Mouse (Mus musculus) CD8-positive naive resting alpha-beta T cell, adult 57 days (primary cell): ENCODE measurements around the gene Hist2h2aa2. TPM values are rescaled to one million over a fixed set of nuclear protein-coding genes. Genes with fewer than 3 reads are reported as not detected.

Source experiments
- total RNA-seq: library from RNA; stranded (reverse); gene quantifications from one replicate; pipeline ENCODE4 v1.2.4, GENCODE M21; 2023

The Hist2h2aa2 gene
- total RNA-seq = 338 TPM

GRCm38 (mm10) chr3:96239949-96240798 lies at the start of gene Hist2h2aa2:
Gene Hist2h2aa2, minus strand, starts transcription at chr3:96240276.

GRCm38 (mm10) chr3:96269511-96270474 lies 29.7 kb upstream of the Hist2h2aa2 start, which contains the start of gene Hist2h2bb:
Gene Hist2h2bb, plus strand, starts transcription at chr3:96269752.

GRCm38 (mm10) chr3:96268051-96268775 lies 28.1 kb upstream of the Hist2h2aa2 start, which contains the start of gene Hist2h3b:
Gene Hist2h3b, plus strand, starts transcription at chr3:96268654.

GRCm38 (mm10) chr3:96262979-96263550 lies 23.0 kb upstream of the Hist2h2aa2 start, which contains the start of gene Hist2h4:
Gene Hist2h4, minus strand, starts transcription at chr3:96263311.

GRCm38 (mm10) chr3:96246427-96246856 lies 6.4 kb upstream of the Hist2h2aa2 start, which contains the start of gene Hist2h3c1:
Gene Hist2h3c1, plus strand, starts transcription at chr3:96246685.

GRCm38 (mm10) chr3:96245003-96245886 lies 5.2 kb upstream of the Hist2h2aa2 start, which contains the start of gene Hist2h2aa1:
Gene Hist2h2aa1, plus strand, starts transcription at chr3:96245497.

GRCm38 (mm10) chr3:96238954-96239793 lies 902 bp downstream of the Hist2h2aa2 start, which contains the start of gene Hist2h3c2:
Gene Hist2h3c2, minus strand, starts transcription at chr3:96239127.

GRCm38 (mm10) chr3:96220765-96221639 lies 19.1 kb downstream of the Hist2h2aa2 start, which contains the start of the genes Hist2h2ac and Hist2h2be:
Gene Hist2h2ac, minus strand, starts transcription at chr3:96220880.
Gene Hist2h2be, plus strand, starts transcription at chr3:96221119.

GRCm38 (mm10) chr3:96219661-96220130 lies 20.4 kb downstream of the Hist2h2aa2 start, which contains the start of the genes Bola1 and Hist2h2ab:
Gene Bola1, minus strand, starts transcription at chr3:96219709.
Gene Hist2h2ab, plus strand, starts transcription at chr3:96219865.

Other genes starting within 250 kb of the Hist2h2aa2 start
- 52.2 TPM for gene Plekho1, start 244.3 kb downstream of the Hist2h2aa2 start, total RNA-seq
- 12.4 TPM for gene Vps45, start 181.8 kb downstream of the Hist2h2aa2 start, total RNA-seq
- 27.0 TPM for gene Otud7b, start 135.7 kb downstream of the Hist2h2aa2 start, total RNA-seq
- gene Mtmr11, start 78.3 kb downstream of the Hist2h2aa2 start, total RNA-seq = 1.9 TPM
- gene Sf3b4, start 67.9 kb downstream of the Hist2h2aa2 start, total RNA-seq = 78.1 TPM
- 3.9 TPM for gene Sv2a, start 59.1 kb downstream of the Hist2h2aa2 start, total RNA-seq
- 10.8 TPM for gene Bola1, start 20.6 kb downstream of the Hist2h2aa2 start, total RNA-seq
- gene Hist2h2ab, start 20.4 kb downstream of the Hist2h2aa2 start, total RNA-seq = 1.8 TPM
- gene Hist2h2ac, start 19.4 kb downstream of the Hist2h2aa2 start, total RNA-seq = 48.7 TPM
- 1.9 TPM for gene Hist2h2be, start 19.2 kb downstream of the Hist2h2aa2 start, total RNA-seq
- 2.4 TPM for gene Hist2h3c2, start 1.1 kb downstream of the Hist2h2aa2 start, total RNA-seq
- gene Hist2h2aa1, start 5.2 kb upstream of the Hist2h2aa2 start, total RNA-seq = 7.8 TPM
- not detected for gene Hist2h3c1, start 6.4 kb upstream of the Hist2h2aa2 start, total RNA-seq
- 53.0 TPM for gene Hist2h4, start 23.0 kb upstream of the Hist2h2aa2 start, total RNA-seq
- gene Hist2h3b, start 28.4 kb upstream of the Hist2h2aa2 start, total RNA-seq = 64.4 TPM
- 149 TPM for gene Hist2h2bb, start 29.5 kb upstream of the Hist2h2aa2 start, total RNA-seq
- gene Fcgr1, start 53.7 kb upstream of the Hist2h2aa2 start, total RNA-seq = 0.24 TPM
- gene BC107364, start 212.0 kb upstream of the Hist2h2aa2 start, total RNA-seq = not detected